Mouse (Mus musculus) testis, adult 2 months (tissue): ENCODE measurements at regions not wholly inside any gene's neighbourhood (a gene's known extent, or its start where the extent isn't known, plus 50 kb on each side); places are given as distances from the start of the nearest gene placed in this dataset.

Experiments
- CTCF ChIP-seq: fragments of 200-500 bp; IDR thresholded peaks from 2 replicates; pipeline ENCODE4 v1.5.1; 2012; ENCODE audit warnings: low read depth, mild to moderate bottlenecking, inconsistent platforms, low read length, moderate library complexity; ENCODE audit not compliant: control insufficient read depth, insufficient read depth, insufficient replicate concordance
- POLR2A ChIP-seq: fragments of 200-500 bp; IDR thresholded peaks from 2 replicates; pipeline ENCODE4 v1.6.1; 2012; ENCODE audit warnings: low read depth, mild to moderate bottlenecking, inconsistent platforms, low read length, moderate library complexity; ENCODE audit not compliant: control insufficient read depth

- TF ChIP-seq POLR2A (no peak), CTCF (no peak)
These were observed 246.6 kb upstream of the Slc24a5 start for GRCm38 (mm10) chr2:124821366-124821765.
